Mouse (Mus musculus) hindbrain, embryonic 11.5 days (tissue): ENCODE measurements at regions not wholly inside any gene's neighbourhood (a gene's known extent, or its start where the extent isn't known, plus 50 kb on each side); places are given as distances from the start of the nearest gene placed in this dataset.

Experiments used
- ATAC-seq: fragments of 200-750 bp; cut with Nextera tagmentation; 2 replicates; pipeline ENCODE4 v1.8.0; 2017; ENCODE audit warnings: mild to moderate bottlenecking, moderate TSS enrichment, moderate library complexity; ENCODE audit not compliant: low FRiP score
- DNase-seq: peaks from one replicate; pipeline ENCODE4 v3.0.0-alpha.2; 2015; ENCODE audit warnings: low spot score
- H3K27ac ChIP-seq: fragments of 300-500 bp; sonication (generic); 2 replicates; pipeline ENCODE4 v1.5.1; 2014; ENCODE audit warnings: mild to moderate bottlenecking, low read depth, low read length
- H3K27me3 ChIP-seq: fragments of 300-500 bp; sonication (generic); 2 replicates; pipeline ENCODE4 v1.6.1; 2014; ENCODE audit warnings: mild to moderate bottlenecking, low read length, moderate library complexity, mixed read lengths; ENCODE audit not compliant: control insufficient read depth, insufficient read depth
- H3K36me3 ChIP-seq: fragments of 300-500 bp; sonication (generic); 2 replicates; pipeline ENCODE4 v1.6.1; 2014; ENCODE audit warnings: mild to moderate bottlenecking, low read length, moderate library complexity, mixed read lengths; ENCODE audit not compliant: control insufficient read depth, insufficient read depth
- H3K4me1 ChIP-seq: fragments of 300-500 bp; sonication (generic); replicated peaks from 2 replicates; pipeline ENCODE4 v1.6.1; 2014; ENCODE audit warnings: low read length, mixed read lengths; ENCODE audit not compliant: control insufficient read depth, insufficient read depth
- H3K4me2 ChIP-seq: fragments of 300-500 bp; sonication (generic); replicated peaks from 2 replicates; pipeline ENCODE4 v1.6.1; 2014; ENCODE audit warnings: mild to moderate bottlenecking, low read depth, low read length
- H3K4me3 ChIP-seq: fragments of 300-500 bp; sonication (generic); 2 replicates; pipeline ENCODE4 v1.5.1; 2014; ENCODE audit warnings: low read depth, low read length
- H3K9ac ChIP-seq: fragments of 300-500 bp; sonication (generic); 2 replicates; pipeline ENCODE4 v1.6.1; 2014; ENCODE audit warnings: low read depth, low read length
- H3K9me3 ChIP-seq: fragments of 300-500 bp; sonication (generic); 2 replicates; pipeline ENCODE4 v1.6.1; 2016; ENCODE audit warnings: low read length; ENCODE audit not compliant: control insufficient read depth
- WGBS: fragments of 180-500 bp; shearing (Covaris S2); extraction: QIAGEN DNeasy Blood & Tissue Kit; methylation state at CpG from one replicate; pipeline ENCODE4 v1.1.7; 2014; 5-methylcytosine and 5-hydroxymethylcytosine counted together

- ATAC-seq, result no peak
- no peak overlapping the region for H3K27ac ChIP-seq
- no peak overlapping the region for H3K4me2 ChIP-seq
- no peak overlapping the region for H3K4me3 ChIP-seq
- 84% methylated on average over 6 of the region's 6 CpGs for WGBS
- no peak overlapping the region for H3K9ac ChIP-seq
- no peak for DNase-seq
- no peaks in the 10 kb centered on the region for H3K36me3 ChIP-seq
- H3K27me3 ChIP-seq, result no peaks in the 10 kb centered on the region
- H3K4me1 ChIP-seq, result no peaks in the 10 kb centered on the region
- H3K9me3 ChIP-seq, result no peaks in the 10 kb centered on the region
These were observed 281.9 kb upstream of the Mmadhc start for GRCm38 (mm10) chr2:50578278-50579043.

- no peak for ATAC-seq
- Histone ChIP-seq H3K27ac (no peak overlapping the region), H3K36me3 (no peaks in the 10 kb centered on the region), H3K27me3 (no peaks in the 10 kb centered on the region), H3K4me3 (no peak overlapping the region), H3K4me2 (no peak overlapping the region), H3K4me1 (no peaks in the 10 kb centered on the region), H3K9ac (no peak overlapping the region), H3K9me3 (no peaks in the 10 kb centered on the region)
- 90% methylated on average over 9 of the region's 9 CpGs for WGBS
- DNase-seq, result no peak
These were observed 281.1 kb upstream of the Mmadhc start for GRCm38 (mm10) chr2:50577736-50578135.

- no peak overlapping the region for H3K9ac ChIP-seq
- DNase-seq (no peak), ATAC-seq (no peak)
- H3K36me3 ChIP-seq, result no peaks in the 10 kb centered on the region
- H3K4me2 ChIP-seq, result no peak overlapping the region
- no peaks in the 10 kb centered on the region for H3K9me3 ChIP-seq
- H3K27ac ChIP-seq, result no peak overlapping the region
- H3K4me1 ChIP-seq, result peaks cover 3% of the 10 kb centered on the region; the same call in 1 of the 2 replicates
- no peaks in the 10 kb centered on the region for H3K27me3 ChIP-seq
- H3K4me3 ChIP-seq, result no peak overlapping the region
- 78% methylated on average over 3 of the region's 3 CpGs for WGBS
These were observed 276.9 kb upstream of the Mmadhc start for GRCm38 (mm10) chr2:50573455-50573854.

GRCm38 (mm10) chr2:50571021-50571420 is 274.4 kb upstream of the Mmadhc start:
- H3K4me3 ChIP-seq, result no peak overlapping the region
- no peaks in the 10 kb centered on the region for H3K9me3 ChIP-seq
- no peaks in the 10 kb centered on the region for H3K27me3 ChIP-seq
- 66% methylated on average over 4 of the region's 4 CpGs for WGBS
- no peak for ATAC-seq
- no peak overlapping the region for H3K9ac ChIP-seq
- no peaks in the 10 kb centered on the region for H3K36me3 ChIP-seq
- no peak overlapping the region for H3K4me2 ChIP-seq
- H3K27ac ChIP-seq, result no peak overlapping the region
- DNase-seq, result no peak
- H3K4me1 ChIP-seq, result peaks cover 3% of the 10 kb centered on the region; the same call in 1 of the 2 replicates

DNA sequence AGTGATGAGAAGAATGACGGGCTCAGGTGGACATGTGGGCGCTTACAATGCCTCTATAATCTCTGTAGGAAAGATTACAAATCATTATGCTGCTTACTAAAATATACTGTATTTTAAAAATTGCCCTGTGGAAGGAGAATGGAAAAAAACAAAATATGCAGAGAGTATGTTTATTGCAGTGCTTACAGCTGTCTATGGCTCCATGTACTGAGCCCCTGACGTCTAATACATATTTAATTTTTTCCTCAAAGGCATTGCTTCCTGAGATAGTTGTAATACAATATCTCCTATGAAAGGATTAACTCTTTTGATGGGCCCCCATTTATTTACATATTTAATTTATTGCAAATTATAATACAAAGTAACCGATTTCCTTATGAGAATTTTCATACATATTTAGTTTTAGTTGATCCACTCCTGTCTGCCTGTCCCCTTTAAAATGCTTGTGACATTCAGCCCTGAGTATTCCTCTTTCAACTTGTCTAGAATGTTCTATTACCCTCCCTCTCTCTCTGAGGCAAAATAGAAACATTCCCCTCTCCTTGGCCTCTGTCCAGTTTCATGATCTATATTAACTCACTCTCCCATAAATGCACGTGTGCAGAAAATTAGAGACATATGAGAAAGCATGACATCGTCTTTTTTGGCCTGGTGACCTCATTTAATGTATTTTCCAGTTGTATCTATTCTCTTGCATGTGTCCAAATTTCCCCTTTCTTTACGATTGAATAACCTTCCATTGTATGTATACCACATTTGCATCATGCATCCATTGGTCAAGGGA is 273.1 kb upstream of the Mmadhc start:
- no peak overlapping the region for H3K27ac ChIP-seq
- ATAC-seq, result no peak
- H3K36me3 ChIP-seq, result no peaks in the 10 kb centered on the region
- no peak overlapping the region for H3K4me3 ChIP-seq
- DNase-seq, result no peak
- peaks cover 3% of the 10 kb centered on the region; the same call in 1 of the 2 replicates for H3K4me1 ChIP-seq
- H3K9ac ChIP-seq, result no peak overlapping the region
- no peaks in the 10 kb centered on the region for H3K27me3 ChIP-seq
- WGBS, result 81% methylated on average over 7 of the region's 7 CpGs
- H3K9me3 ChIP-seq, result no peaks in the 10 kb centered on the region
- no peak overlapping the region for H3K4me2 ChIP-seq

- ATAC-seq (peak; percentile 64; the same call in 1 of the 2 replicates), DNase-seq (peak; percentile 30)
These were observed 272.3 kb upstream of the Mmadhc start for GRCm38 (mm10) chr2:50568777-50569501.

GRCm38 (mm10) chr2:50567542-50567941 is 270.9 kb upstream of the Mmadhc start:
- Histone ChIP-seq H3K27me3 (no peaks in the 10 kb centered on the region), H3K27ac (no peak overlapping the region), H3K4me1 (peaks cover 3% of the 10 kb centered on the region; the same call in 1 of the 2 replicates), H3K9ac (no peak overlapping the region), H3K36me3 (no peaks in the 10 kb centered on the region), H3K4me2 (no peak overlapping the region), H3K9me3 (no peaks in the 10 kb centered on the region), H3K4me3 (no peak overlapping the region)
- DNase-seq (no peak), ATAC-seq (no peak)
- WGBS, result 86% methylated on average over 1 of the region's 1 CpGs

More at GRCm38 (mm10) chr2:50568777-50569501, 272.3 kb upstream of the Mmadhc start:
- no peaks in the 10 kb centered on the region for H3K27me3 ChIP-seq
- H3K4me1 ChIP-seq, result peaks cover 3% of the 10 kb centered on the region; the same call in 1 of the 2 replicates
- no peak overlapping the region for H3K4me3 ChIP-seq
- no peak overlapping the region for H3K4me2 ChIP-seq
- no peaks in the 10 kb centered on the region for H3K36me3 ChIP-seq
- no peak overlapping the region for H3K27ac ChIP-seq
- WGBS, result 64% methylated on average over 8 of the region's 8 CpGs
- no peak overlapping the region for H3K9ac ChIP-seq
- H3K9me3 ChIP-seq, result no peaks in the 10 kb centered on the region

DNA sequence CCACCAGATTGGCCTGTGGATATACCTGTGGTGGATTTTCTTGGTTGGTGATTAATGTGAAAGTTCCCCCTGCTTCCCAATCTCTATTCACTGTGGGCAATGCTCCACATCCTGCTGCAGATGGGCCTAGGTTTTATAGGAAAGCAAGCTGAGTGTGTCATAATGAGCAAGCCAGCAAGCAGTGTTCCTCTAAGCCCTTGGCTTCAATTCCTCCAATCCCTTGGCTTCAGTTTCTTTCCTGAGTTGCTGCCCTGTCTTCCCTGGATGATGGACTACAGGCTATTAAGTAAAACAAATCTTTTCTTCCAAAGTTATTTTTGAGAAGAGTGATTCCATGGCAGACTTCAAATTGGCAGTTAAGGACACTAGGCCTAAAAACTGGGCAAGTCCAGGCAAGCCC is 257.4 kb upstream of the Mmadhc start:
- DNase-seq (no peak), ATAC-seq (no peak)
- H3K4me3 ChIP-seq, result no peak overlapping the region
- H3K27ac ChIP-seq, result no peak overlapping the region
- H3K9ac ChIP-seq, result no peak overlapping the region
- H3K27me3 ChIP-seq, result no peaks in the 10 kb centered on the region
- 0 out of 2 replicates have a peak, but pooled peaks cover 2% of the 10 kb centered on the region for H3K4me1 ChIP-seq
- H3K4me2 ChIP-seq, result no peak overlapping the region
- no peaks in the 10 kb centered on the region for H3K36me3 ChIP-seq
- no peaks in the 10 kb centered on the region for H3K9me3 ChIP-seq
